Mouse (Mus musculus) limb, embryonic 13.5 days (tissue): ENCODE results near the gene Crym. TPM values are rescaled to one million over a fixed set of nuclear protein-coding genes. Genes with fewer than 3 reads are reported as not detected.

ENCODE experiments used
- ATAC-seq: fragments of 200-750 bp; cut with Nextera tagmentation; 2 replicates; pipeline ENCODE4 v1.8.0; 2017; ENCODE audit warnings: low read depth, moderate number of reproducible peaks, moderate TSS enrichment; ENCODE audit not compliant: low FRiP score
- H3K27ac ChIP-seq: fragments of 300-500 bp; sonication (generic); 2 replicates; pipeline ENCODE4 v1.5.1; 2015; ENCODE audit warnings: inconsistent platforms, mild to moderate bottlenecking, moderate library complexity
- H3K27me3 ChIP-seq: fragments of 300-500 bp; sonication (generic); 2 replicates; pipeline ENCODE4 v1.6.1; 2015; ENCODE audit warnings: mild to moderate bottlenecking, inconsistent platforms
- H3K36me3 ChIP-seq: fragments of 300-500 bp; sonication (generic); 2 replicates; pipeline ENCODE4 v1.6.1; 2015; ENCODE audit warnings: inconsistent platforms, mild to moderate bottlenecking, moderate library complexity
- H3K4me1 ChIP-seq: fragments of 300-500 bp; sonication (generic); 2 replicates; pipeline ENCODE4 v1.6.1; 2015; ENCODE audit warnings: inconsistent platforms
- H3K4me2 ChIP-seq: fragments of 300-500 bp; sonication (generic); replicated peaks from 2 replicates; pipeline ENCODE4 v1.6.1; 2015; ENCODE audit warnings: inconsistent platforms, mild to moderate bottlenecking, moderate library complexity
- H3K4me3 ChIP-seq: fragments of 300-500 bp; sonication (generic); 2 replicates; pipeline ENCODE4 v1.5.1; 2015; ENCODE audit warnings: moderate library complexity, mild to moderate bottlenecking, inconsistent platforms
- H3K9ac ChIP-seq: fragments of 300-500 bp; sonication (generic); 2 replicates; pipeline ENCODE4 v1.6.1; 2015; ENCODE audit warnings: mild to moderate bottlenecking, inconsistent platforms
- H3K9me3 ChIP-seq: fragments of 300-500 bp; sonication (generic); 2 replicates; pipeline ENCODE4 v1.6.1; 2016; ENCODE audit warnings: inconsistent platforms
- WGBS: fragments of 180-500 bp; shearing (Covaris S2); methylation state at CpG from one replicate; pipeline ENCODE4 v1.1.7; 2015; 5-methylcytosine and 5-hydroxymethylcytosine counted together
- polyA plus RNA-seq: library from polyadenylated mRNA; unstranded; fragments of >200 nt; fragmentation: Nextera tagmentation; extraction: Ambion mirVana; gene quantifications from 2 replicates; pipeline ENCODE4 v1.2.1, GENCODE M21; 2015

The Crym gene
- 13.1 and 18.3 TPM in 2 replicates for polyA plus RNA-seq

DNA sequence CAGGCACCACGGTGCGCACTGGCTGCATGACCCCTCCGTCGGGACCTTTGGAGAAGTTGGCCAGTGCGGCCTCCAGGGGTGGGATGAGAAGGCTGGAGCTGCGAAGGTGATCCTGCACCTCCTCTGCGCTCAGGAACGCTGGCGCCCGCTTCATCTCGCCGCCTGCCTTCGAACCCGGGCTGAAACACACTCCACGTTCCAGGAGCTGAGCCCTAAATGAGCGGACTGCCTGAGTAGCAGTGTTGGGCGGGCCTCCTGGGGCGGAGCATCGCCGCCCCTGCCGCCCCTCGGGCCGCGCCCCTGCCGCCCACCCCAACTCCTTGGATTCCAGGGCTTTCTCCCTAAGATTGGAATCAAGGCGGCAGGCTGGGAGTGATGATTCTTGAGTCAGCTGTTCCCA lies at the start of gene Crym:
Gene Crym (minus strand): TSS at position 341 of the 400 bp plus-strand sequence.
- WGBS, result 2% methylated on average over 26 of the region's 26 CpGs
- no peak; the same call in 1 of the 2 replicates for ATAC-seq
- no peaks in the 10 kb centered on the region for H3K36me3 ChIP-seq
- H3K4me1 ChIP-seq, result peaks cover 8% of the 10 kb centered on the region
- H3K9ac ChIP-seq, result peak within 1 kb of the TSS; percentile 53; the same call in 1 of the 2 replicates
- peak within 1 kb of the TSS; percentile 30 for H3K4me3 ChIP-seq
- peak within 1 kb of the TSS; percentile 63 for H3K4me2 ChIP-seq
- peaks cover 42% of the 10 kb centered on the region for H3K27me3 ChIP-seq
- no peak within 1 kb of the TSS for H3K27ac ChIP-seq
- no peaks in the 10 kb centered on the region for H3K9me3 ChIP-seq

DNA sequence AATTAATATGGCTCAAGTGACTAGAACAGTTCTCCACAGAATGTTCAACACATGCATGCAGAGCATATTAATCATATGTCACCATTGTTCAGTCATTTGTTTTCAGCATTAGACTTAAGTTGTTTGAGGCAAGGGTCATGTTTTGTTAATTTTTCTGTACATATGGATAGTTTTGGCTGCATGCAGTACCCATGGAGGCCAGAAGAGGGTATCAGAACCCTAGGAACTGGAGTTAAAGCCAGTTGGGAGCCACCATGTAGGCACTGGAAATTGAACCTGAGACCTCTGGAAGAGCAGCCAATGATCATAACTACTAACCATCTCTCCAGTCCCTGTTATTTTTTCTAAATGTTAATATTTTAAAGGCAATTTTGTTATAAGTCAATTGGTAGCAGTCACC lies 39.2 kb upstream of the Crym start:
- H3K9me3 ChIP-seq, result no peaks in the 10 kb centered on the region
- H3K27ac ChIP-seq, result no peak overlapping the region
- ATAC-seq, result no peak

DNA sequence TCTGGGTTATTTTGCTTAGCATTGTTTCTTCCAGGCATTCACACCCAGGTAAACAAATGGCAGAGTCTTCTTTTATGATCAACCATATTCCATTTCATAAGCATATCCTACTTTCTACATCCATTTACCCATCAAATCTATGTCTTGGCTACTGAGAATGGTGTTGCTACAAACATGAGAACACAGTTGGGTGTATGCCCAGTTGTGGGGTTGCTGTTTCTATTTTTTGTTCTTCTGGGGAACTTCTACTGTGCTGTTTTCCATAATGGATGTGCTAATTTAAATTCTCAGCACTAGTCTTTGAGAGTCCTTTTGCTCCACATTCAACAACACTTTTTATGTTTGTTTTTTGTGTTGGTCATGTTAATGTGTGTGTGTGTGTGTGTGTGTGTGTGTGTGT lies 26.6 kb upstream of the Crym start:
- no peak overlapping the region for H3K4me3 ChIP-seq
- no peaks in the 10 kb centered on the region for H3K36me3 ChIP-seq
- no peak for ATAC-seq
- no peak overlapping the region for H3K4me2 ChIP-seq
- no peak overlapping the region for H3K9ac ChIP-seq
- no peak overlapping the region for H3K27ac ChIP-seq
- no peaks in the 10 kb centered on the region for H3K9me3 ChIP-seq
- H3K27me3 ChIP-seq, result no peaks in the 10 kb centered on the region
- H3K4me1 ChIP-seq, result no peaks in the 10 kb centered on the region

More for the DNA sequence above, 39.2 kb upstream of the Crym start:
- Histone ChIP-seq H3K27me3 (no peaks in the 10 kb centered on the region), H3K36me3 (no peaks in the 10 kb centered on the region), H3K4me1 (no peaks in the 10 kb centered on the region), H3K4me3 (no peak overlapping the region), H3K4me2 (no peak overlapping the region), H3K9ac (no peak overlapping the region)

DNA sequence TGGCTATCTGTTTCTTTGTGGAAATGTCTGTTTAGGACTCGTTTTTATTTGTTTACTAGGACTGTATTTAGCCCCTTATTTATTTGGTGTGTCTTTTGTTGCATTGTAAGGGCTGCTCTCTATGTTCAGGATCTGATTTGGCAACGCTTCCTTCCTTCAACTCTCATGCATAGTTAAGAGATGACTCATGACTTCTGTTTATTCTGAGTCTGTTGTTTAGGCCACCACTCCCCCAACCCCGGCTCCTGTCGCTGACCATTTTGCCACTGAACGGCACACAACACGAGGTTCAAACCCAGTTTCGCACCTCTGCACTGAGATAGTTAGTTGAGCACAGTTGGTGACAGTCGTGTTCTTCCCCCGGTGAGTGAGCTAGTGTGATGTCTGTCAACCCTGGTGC lies 4.1 kb upstream of the Crym start:
- peaks cover 8% of the 10 kb centered on the region for H3K4me1 ChIP-seq
- no peak for ATAC-seq
- 66% methylated on average over 9 of the region's 9 CpGs for WGBS
- H3K4me3 ChIP-seq, result no peak overlapping the region
- H3K36me3 ChIP-seq, result no peaks in the 10 kb centered on the region
- H3K9ac ChIP-seq, result no peak overlapping the region
- no peaks in the 10 kb centered on the region for H3K9me3 ChIP-seq
- no peak overlapping the region for H3K27ac ChIP-seq
- H3K4me2 ChIP-seq, result no peak overlapping the region
- H3K27me3 ChIP-seq, result peaks cover 20% of the 10 kb centered on the region

- Histone ChIP-seq H3K9ac (no peak within 1 kb of the TSS), H3K4me3 (no peak within 1 kb of the TSS), H3K4me1 (peaks cover 8% of the 10 kb centered on the region), H3K27me3 (peaks cover 39% of the 10 kb centered on the region), H3K36me3 (no peaks in the 10 kb centered on the region), H3K9me3 (no peaks in the 10 kb centered on the region), H3K4me2 (0 out of 2 replicates have a peak within 1 kb of the TSS, but pooled peaks have one; percentile 16), H3K27ac (no peak within 1 kb of the TSS)
- WGBS, result 6% methylated on average over 26 of the region's 26 CpGs
- peak; percentile 81 for ATAC-seq
Measured at GRCm38 (mm10) chr7:120203789-120204188, 1.9 kb upstream of the Crym start, which contains the start of gene Abca14. Abca14 (plus strand) TSS chr7:120203961.

DNA sequence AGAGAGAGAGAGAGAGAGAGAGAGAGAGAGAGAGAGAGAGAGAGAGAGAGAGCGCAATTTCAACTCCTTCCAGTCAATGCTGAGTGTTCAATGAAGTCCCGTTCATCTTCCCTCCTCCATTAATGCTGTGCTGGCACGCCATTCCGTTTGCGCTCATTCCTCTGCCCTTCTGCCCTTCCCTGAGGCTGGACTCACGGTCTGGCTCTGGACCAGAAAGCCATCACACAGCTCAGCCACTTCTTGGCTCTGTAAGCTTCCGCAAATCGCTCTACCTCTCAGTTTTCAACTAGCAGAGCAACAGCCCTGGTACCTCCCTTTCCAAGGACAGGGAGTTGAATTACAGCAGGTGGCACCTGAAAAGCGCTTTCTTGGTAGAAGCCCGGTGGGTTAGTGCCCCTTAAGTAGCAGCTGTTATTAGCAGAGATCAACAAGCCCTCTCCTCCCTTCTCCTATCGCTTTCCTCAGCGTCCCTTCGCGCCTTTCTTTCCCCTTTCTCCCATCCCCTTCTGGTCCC lies 623 bp downstream of the Crym start:
- Histone ChIP-seq H3K9ac (peak overlapping the region; percentile 53; the same call in 1 of the 2 replicates), H3K9me3 (no peaks in the 10 kb centered on the region)
- 2% methylated on average over 14 of the region's 14 CpGs for WGBS

GRCm38 (mm10) chr7:120195207-120195606 lies 6.7 kb downstream of the Crym start:
- Histone ChIP-seq H3K27ac (no peak overlapping the region), H3K27me3 (peaks cover 14% of the 10 kb centered on the region), H3K4me3 (no peak overlapping the region), H3K9ac (no peak overlapping the region), H3K36me3 (no peaks in the 10 kb centered on the region), H3K4me2 (no peak overlapping the region), H3K9me3 (no peaks in the 10 kb centered on the region), H3K4me1 (peaks cover 16% of the 10 kb centered on the region)
- WGBS, result 81% methylated on average over 4 of the region's 4 CpGs
- ATAC-seq, result no peak

More for the DNA sequence above, 623 bp downstream of the Crym start:
- Histone ChIP-seq H3K27ac (no peak overlapping the region), H3K4me3 (peak overlapping the region; percentile 30), H3K4me1 (peaks cover 8% of the 10 kb centered on the region), H3K27me3 (peaks cover 42% of the 10 kb centered on the region), H3K36me3 (no peaks in the 10 kb centered on the region), H3K4me2 (peak overlapping the region; percentile 63)
- no peak for ATAC-seq

DNA sequence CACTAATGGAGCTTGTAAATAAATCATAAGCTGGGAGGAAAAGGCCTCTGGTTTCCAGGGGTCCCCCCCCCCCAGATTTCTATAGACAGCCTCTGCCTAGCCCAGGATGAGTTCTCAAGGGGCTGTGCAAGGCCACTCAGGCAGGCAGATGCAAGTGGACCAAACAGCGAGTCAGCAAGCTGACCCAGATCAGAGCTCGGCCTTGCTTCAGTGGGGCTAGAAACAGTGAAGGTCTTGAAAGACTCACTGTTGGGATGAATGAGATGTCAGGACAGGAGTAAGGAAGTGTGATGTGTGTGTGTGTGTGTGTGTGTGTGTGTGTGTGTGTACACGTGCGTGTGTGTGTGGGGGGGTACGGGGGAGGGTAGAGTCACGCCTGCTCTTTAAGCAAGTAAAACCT lies 9.1 kb downstream of the Crym start:
- H3K4me1 ChIP-seq, result peaks cover 22% of the 10 kb centered on the region
- H3K27ac ChIP-seq, result no peak overlapping the region
- 80% methylated on average over 6 of the region's 6 CpGs for WGBS
- no peak overlapping the region for H3K4me2 ChIP-seq
- no peaks in the 10 kb centered on the region for H3K36me3 ChIP-seq
- no peak overlapping the region for H3K4me3 ChIP-seq
- H3K27me3 ChIP-seq, result no peaks in the 10 kb centered on the region
- H3K9ac ChIP-seq, result no peak overlapping the region
- no peaks in the 10 kb centered on the region for H3K9me3 ChIP-seq
- no peak for ATAC-seq

DNA sequence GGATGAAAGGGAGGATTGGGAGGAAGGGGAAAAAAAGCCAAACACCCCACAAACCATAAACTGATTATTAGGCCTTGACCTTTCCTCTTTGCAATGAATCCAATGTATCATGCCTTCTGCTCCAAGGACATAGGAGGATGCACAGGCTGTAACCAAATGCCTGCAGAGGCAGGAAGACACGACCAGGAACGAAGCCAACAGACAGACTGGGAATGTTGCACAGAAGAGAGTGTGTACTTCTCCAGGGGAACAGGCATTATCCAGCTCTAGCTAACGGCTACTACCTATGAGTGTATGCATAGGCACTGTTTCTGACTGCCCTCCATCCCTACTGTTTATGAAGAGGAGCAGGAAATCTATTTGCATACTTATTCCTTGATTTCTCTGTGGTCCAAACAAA lies 9.7 kb downstream of the Crym start:
- Histone ChIP-seq H3K27me3 (no peaks in the 10 kb centered on the region), H3K9me3 (no peaks in the 10 kb centered on the region), H3K4me1 (peaks cover 22% of the 10 kb centered on the region), H3K4me2 (no peak overlapping the region), H3K27ac (no peak overlapping the region), H3K4me3 (no peak overlapping the region), H3K36me3 (no peaks in the 10 kb centered on the region), H3K9ac (no peak overlapping the region)
- ATAC-seq, result no peak
- WGBS, result 44% methylated on average over 3 of the region's 3 CpGs

- Histone ChIP-seq H3K9ac (no peak overlapping the region), H3K27me3 (no peaks in the 10 kb centered on the region), H3K36me3 (no peaks in the 10 kb centered on the region), H3K27ac (no peak overlapping the region), H3K4me2 (no peak overlapping the region), H3K4me1 (peaks cover 22% of the 10 kb centered on the region), H3K9me3 (no peaks in the 10 kb centered on the region), H3K4me3 (no peak overlapping the region)
- no peak; the same call in 1 of the 2 replicates for ATAC-seq
- 62% methylated on average over 8 of the region's 8 CpGs for WGBS
Measured at GRCm38 (mm10) chr7:120190150-120190665, 11.7 kb downstream of the Crym start.

GRCm38 (mm10) chr7:120189369-120190149 lies 12.4 kb downstream of the Crym start:
- H3K4me1 ChIP-seq, result peaks cover 22% of the 10 kb centered on the region
- H3K27me3 ChIP-seq, result no peaks in the 10 kb centered on the region
- H3K27ac ChIP-seq, result no peak overlapping the region
- H3K9me3 ChIP-seq, result no peaks in the 10 kb centered on the region
- no peak for ATAC-seq
- H3K36me3 ChIP-seq, result no peaks in the 10 kb centered on the region
- H3K4me2 ChIP-seq, result no peak overlapping the region
- H3K4me3 ChIP-seq, result no peak overlapping the region
- WGBS, result 68% methylated on average over 8 of the region's 8 CpGs
- no peak overlapping the region for H3K9ac ChIP-seq

GRCm38 (mm10) chr7:120188946-120189345 lies 13.0 kb downstream of the Crym start:
- no peak overlapping the region for H3K4me3 ChIP-seq
- ATAC-seq, result no peak
- no peaks in the 10 kb centered on the region for H3K9me3 ChIP-seq
- WGBS, result 89% methylated on average over 5 of the region's 5 CpGs
- no peaks in the 10 kb centered on the region for H3K36me3 ChIP-seq
- H3K27me3 ChIP-seq, result no peaks in the 10 kb centered on the region
- H3K4me2 ChIP-seq, result no peak overlapping the region
- no peak overlapping the region for H3K27ac ChIP-seq
- H3K4me1 ChIP-seq, result peaks cover 22% of the 10 kb centered on the region
- no peak overlapping the region for H3K9ac ChIP-seq
